Mouse (Mus musculus): ENCODE measurements at regions not wholly inside any gene's neighbourhood (a gene's known extent, or its start where the extent isn't known, plus 50 kb on each side); places are given as distances from the start of the nearest gene placed in this dataset.
A peak's percentile ranks its signal among the peaks of the same experiment; 100 is the strongest.

DNA sequence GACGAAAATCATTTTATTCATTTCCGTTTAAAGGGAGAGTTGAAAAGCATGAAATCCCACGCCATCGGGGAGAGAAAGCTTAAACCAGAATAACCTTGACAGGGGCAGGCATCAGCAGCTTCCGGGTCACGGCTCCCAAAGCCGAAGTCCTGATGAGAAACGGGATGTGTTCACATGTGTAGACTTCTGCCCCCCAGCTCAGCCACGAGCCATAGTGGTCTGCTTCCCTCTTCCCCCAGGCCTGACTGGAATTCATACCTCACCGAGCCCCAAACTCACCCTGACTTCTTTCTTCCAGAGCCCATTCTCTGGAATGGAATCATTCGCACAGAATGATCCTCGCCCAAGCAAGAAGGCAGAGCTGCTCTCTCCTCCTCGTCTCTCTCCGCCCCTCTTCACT is 404.2 kb upstream of the Gm6657 start:
- Histone ChIP-seq H3K4me3 (ENCODE audit: control insufficient read depth in 1 of 2, insufficient read depth in 1 of 2, low read depth in 1 of 2, low read length in 2 of 2) (peak overlapping the region; percentile 6 to 16; a peak in 2 of 4 replicates), H3K36me3 (ENCODE audit: control insufficient read depth, insufficient read depth, low read length) (no peaks in the 10 kb centered on the region), H3K9me3 (ENCODE audit: control insufficient read depth, low read length) (no peaks in the 10 kb centered on the region), H3K9ac (ENCODE audit: low read length) (peak overlapping the region; percentile 34; the same call in 1 of the 2 replicates), H3K27ac (replicated peaks in 1 of 2; ENCODE audit: control insufficient read depth in 1 of 2, insufficient read depth in 1 of 2, low read depth in 2 of 2, low read length in 2 of 2) (no peak overlapping the region), H3K27me3 (ENCODE audit: control insufficient read depth, insufficient read depth, low read length) (no peaks in the 10 kb centered on the region), H3K4me1 (ENCODE audit: control insufficient read depth in 2 of 2, insufficient read depth in 2 of 2, low read length in 2 of 2) (peaks cover 5% of the 10 kb centered on the region in 2 experiments; a peak in 2 of 4 replicates), H3K4me2 (ENCODE audit: low read length) (peak overlapping the region; percentile 58)
- 32% methylated on average over 14 of the region's 14 CpGs for WGBS
- no peak for ATAC-seq (ENCODE audit: insufficient number of reproducible peaks, insufficient read depth, low FRiP score, low read depth)

DNA sequence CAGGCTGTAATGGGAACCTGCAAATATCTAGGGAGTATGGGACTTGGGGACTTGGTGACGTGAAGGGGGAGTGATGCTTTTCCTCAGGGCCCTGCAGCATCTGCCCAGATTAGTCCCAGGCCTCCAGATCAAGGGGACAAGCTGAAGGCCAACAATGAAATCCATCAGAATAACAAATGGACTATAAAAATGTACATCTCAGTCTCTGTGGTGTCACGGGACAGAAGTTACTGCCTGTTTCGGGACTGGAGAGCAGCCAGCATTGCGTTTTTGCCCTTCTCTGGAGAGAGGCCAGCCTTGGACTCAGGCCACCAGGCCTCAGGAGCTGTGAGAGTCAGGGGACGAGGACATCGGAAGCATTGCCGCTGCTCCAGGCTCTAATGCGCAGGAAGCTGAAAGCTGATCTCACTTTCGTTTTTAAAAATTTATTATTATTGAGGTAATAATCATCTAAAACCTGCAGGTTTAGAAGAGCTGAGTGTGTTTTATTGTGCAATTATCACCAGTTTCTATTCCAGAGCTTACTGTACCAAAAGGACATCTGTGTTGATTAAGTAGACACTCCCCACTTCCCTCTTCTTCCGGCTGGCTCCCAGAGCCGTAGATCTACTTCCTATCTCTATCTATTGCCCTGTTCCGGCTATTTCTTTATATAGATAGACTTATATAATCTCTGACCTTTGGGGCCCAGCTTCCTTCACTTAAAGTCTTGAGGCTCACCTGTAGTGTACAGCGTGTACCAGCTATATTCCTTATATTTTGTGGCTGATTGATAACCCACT is 403.0 kb upstream of the Gm6657 start:
- H3K27ac ChIP-seq (replicated peaks in 1 of 2; ENCODE audit: control insufficient read depth in 1 of 2, insufficient read depth in 1 of 2, low read depth in 2 of 2, low read length in 2 of 2): no peak overlapping the region
- WGBS: 55% methylated on average over 13 of the region's 13 CpGs
- no peak for ATAC-seq (ENCODE audit: insufficient number of reproducible peaks, insufficient read depth, low FRiP score, low read depth)
- peak overlapping the region; percentile 9; the same call in 1 of the 2 replicates for H3K4me2 ChIP-seq (ENCODE audit: low read length)
- no peaks in the 10 kb centered on the region for H3K27me3 ChIP-seq (ENCODE audit: control insufficient read depth, insufficient read depth, low read length)
- H3K9me3 ChIP-seq (ENCODE audit: control insufficient read depth, low read length): no peaks in the 10 kb centered on the region
- H3K4me3 ChIP-seq (ENCODE audit: control insufficient read depth in 1 of 2, insufficient read depth in 1 of 2, low read depth in 1 of 2, low read length in 2 of 2): no peak overlapping the region
- H3K36me3 ChIP-seq (ENCODE audit: control insufficient read depth, insufficient read depth, low read length): no peaks in the 10 kb centered on the region
- peaks cover 5% of the 10 kb centered on the region in 2 experiments; a peak in 2 of 4 replicates for H3K4me1 ChIP-seq (ENCODE audit: control insufficient read depth in 2 of 2, insufficient read depth in 2 of 2, low read length in 2 of 2)
- no peak overlapping the region for H3K9ac ChIP-seq (ENCODE audit: low read length)

DNA sequence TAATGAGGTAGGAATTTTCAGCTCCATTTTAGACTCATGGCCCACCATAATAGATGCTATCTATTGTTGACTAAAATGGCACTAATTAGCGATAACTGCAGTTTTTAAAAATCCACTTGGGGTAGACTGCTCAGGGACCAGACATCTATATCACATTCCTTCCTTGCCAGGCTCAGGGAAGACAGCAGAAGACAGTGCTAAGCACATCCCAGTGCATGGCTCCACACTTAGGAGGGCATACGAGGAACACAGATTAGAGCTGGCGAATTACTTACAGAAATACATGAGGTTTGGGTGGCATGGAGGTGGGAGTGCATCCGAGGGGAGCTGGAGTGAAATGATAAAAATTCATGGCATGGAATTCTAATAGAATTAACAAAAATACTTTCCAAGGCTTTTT is 395.5 kb upstream of the Gm6657 start:
- H3K36me3 ChIP-seq (ENCODE audit: control insufficient read depth, insufficient read depth, low read length): no peaks in the 10 kb centered on the region
- H3K4me3 ChIP-seq (ENCODE audit: control insufficient read depth in 1 of 2, insufficient read depth in 1 of 2, low read depth in 1 of 2, low read length in 2 of 2): no peak overlapping the region
- 71% methylated on average over 4 of the region's 4 CpGs for WGBS
- no peaks in the 10 kb centered on the region for H3K4me1 ChIP-seq (ENCODE audit: control insufficient read depth in 2 of 2, insufficient read depth in 2 of 2, low read length in 2 of 2)
- H3K27ac ChIP-seq (replicated peaks in 1 of 2; ENCODE audit: control insufficient read depth in 1 of 2, insufficient read depth in 1 of 2, low read depth in 2 of 2, low read length in 2 of 2): no peak overlapping the region
- H3K9me3 ChIP-seq (ENCODE audit: control insufficient read depth, low read length): no peaks in the 10 kb centered on the region
- H3K4me2 ChIP-seq (ENCODE audit: low read length): no peak overlapping the region
- ATAC-seq (ENCODE audit: insufficient number of reproducible peaks, insufficient read depth, low FRiP score, low read depth): no peak
- no peaks in the 10 kb centered on the region for H3K27me3 ChIP-seq (ENCODE audit: control insufficient read depth, insufficient read depth, low read length)
- H3K9ac ChIP-seq (ENCODE audit: low read length): no peak overlapping the region

DNA sequence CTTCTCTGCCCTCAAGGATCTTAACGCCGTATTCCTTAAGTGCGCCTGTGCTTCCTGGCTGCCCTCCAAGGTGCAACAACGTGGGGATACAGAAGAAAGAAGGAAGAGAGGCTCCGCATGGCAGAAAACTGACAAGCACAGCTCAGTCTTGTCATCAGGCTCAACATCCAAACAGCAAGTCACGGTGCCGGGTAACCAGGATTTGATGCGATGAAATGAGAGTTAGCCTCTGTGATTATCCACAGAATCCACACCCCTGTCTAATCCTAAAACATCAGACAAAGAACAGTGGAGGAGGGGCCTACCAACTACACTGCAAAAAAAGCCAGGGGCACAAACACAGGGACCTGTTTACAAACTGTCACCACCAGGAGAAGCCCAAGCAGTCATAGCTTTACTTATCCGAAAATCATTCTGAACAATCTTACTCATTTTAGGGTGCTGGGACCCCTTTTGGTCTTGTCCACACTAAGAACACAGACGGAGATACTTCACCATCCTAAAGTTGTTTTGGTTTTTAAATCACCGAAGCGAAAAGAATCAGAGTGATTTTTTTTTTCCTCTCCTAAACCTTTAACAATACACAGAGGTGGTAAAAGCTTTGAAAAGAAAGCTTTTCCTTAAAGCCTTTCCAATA is 394.8 kb upstream of the Gm6657 start:
- Histone ChIP-seq H3K4me2 (ENCODE audit: low read length) (no peak overlapping the region), H3K4me1 (ENCODE audit: control insufficient read depth in 2 of 2, insufficient read depth in 2 of 2, low read length in 2 of 2) (no peaks in the 10 kb centered on the region), H3K4me3 (ENCODE audit: control insufficient read depth in 1 of 2, insufficient read depth in 1 of 2, low read depth in 1 of 2, low read length in 2 of 2) (no peak overlapping the region), H3K27ac (replicated peaks in 1 of 2; ENCODE audit: control insufficient read depth in 1 of 2, insufficient read depth in 1 of 2, low read depth in 2 of 2, low read length in 2 of 2) (no peak overlapping the region), H3K9me3 (ENCODE audit: control insufficient read depth, low read length) (no peaks in the 10 kb centered on the region), H3K36me3 (ENCODE audit: control insufficient read depth, insufficient read depth, low read length) (no peaks in the 10 kb centered on the region), H3K9ac (ENCODE audit: low read length) (no peak overlapping the region), H3K27me3 (ENCODE audit: control insufficient read depth, insufficient read depth, low read length) (no peaks in the 10 kb centered on the region)
- ATAC-seq (ENCODE audit: insufficient number of reproducible peaks, insufficient read depth, low FRiP score, low read depth): no peak
- WGBS: 60% methylated on average over 12 of the region's 12 CpGs

DNA sequence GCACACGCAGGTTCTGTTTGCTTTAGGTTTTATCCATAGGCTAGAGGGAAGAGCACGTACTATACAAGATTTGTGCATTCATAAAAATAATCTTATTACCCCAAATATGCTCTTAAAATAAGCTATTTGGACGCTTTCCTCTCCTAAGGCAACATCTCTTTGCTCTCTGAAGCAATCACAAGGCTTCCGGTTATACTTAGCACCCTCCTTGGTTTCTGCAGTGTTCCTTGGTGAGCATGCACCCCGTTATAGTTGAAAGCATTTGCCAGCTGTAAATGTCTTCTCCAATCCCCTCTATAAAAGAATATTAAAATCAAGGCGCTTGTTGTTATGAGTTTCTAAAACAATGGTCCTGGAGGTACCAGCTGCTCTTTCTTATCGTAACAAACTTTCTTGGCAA is 386.4 kb upstream of the Gm6657 start:
- Histone ChIP-seq H3K9ac (ENCODE audit: low read length) (no peak overlapping the region), H3K4me2 (ENCODE audit: low read length) (no peak overlapping the region), H3K9me3 (ENCODE audit: control insufficient read depth, low read length) (no peaks in the 10 kb centered on the region), H3K27ac (replicated peaks in 1 of 2; ENCODE audit: control insufficient read depth in 1 of 2, insufficient read depth in 1 of 2, low read depth in 2 of 2, low read length in 2 of 2) (no peak overlapping the region), H3K4me1 (ENCODE audit: control insufficient read depth in 2 of 2, insufficient read depth in 2 of 2, low read length in 2 of 2) (no peaks in the 10 kb centered on the region), H3K4me3 (ENCODE audit: control insufficient read depth in 1 of 2, insufficient read depth in 1 of 2, low read depth in 1 of 2, low read length in 2 of 2) (no peak overlapping the region), H3K27me3 (ENCODE audit: control insufficient read depth, insufficient read depth, low read length) (no peaks in the 10 kb centered on the region), H3K36me3 (ENCODE audit: control insufficient read depth, insufficient read depth, low read length) (no peaks in the 10 kb centered on the region)
- no peak for ATAC-seq (ENCODE audit: insufficient number of reproducible peaks, insufficient read depth, low FRiP score, low read depth)
- 78% methylated on average over 7 of the region's 7 CpGs for WGBS

DNA sequence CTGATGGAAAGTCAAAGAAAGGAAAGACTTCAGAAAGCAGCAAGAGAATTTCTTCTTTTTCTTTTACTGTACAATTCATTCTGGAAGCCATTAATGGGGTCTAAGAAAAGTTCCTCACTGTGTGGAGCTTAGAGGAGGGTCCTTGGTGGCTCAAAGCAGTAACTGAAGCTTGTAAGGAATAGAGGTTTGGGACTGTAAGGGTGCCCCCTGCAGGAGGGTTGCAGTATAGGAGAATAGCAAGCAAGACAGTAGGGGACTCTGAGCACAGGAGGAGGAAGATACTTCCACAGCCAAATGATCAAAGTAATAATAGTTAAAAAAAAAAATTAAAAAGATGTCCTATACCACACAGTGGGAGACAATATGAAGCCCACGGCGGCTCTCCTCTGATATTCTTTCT is 382.8 kb upstream of the Gm6657 start:
- 63% methylated on average over 2 of the region's 2 CpGs for WGBS
- Histone ChIP-seq H3K27me3 (ENCODE audit: control insufficient read depth, insufficient read depth, low read length) (no peaks in the 10 kb centered on the region), H3K36me3 (ENCODE audit: control insufficient read depth, insufficient read depth, low read length) (no peaks in the 10 kb centered on the region), H3K27ac (replicated peaks in 1 of 2; ENCODE audit: control insufficient read depth in 1 of 2, insufficient read depth in 1 of 2, low read depth in 2 of 2, low read length in 2 of 2) (no peak overlapping the region), H3K4me2 (ENCODE audit: low read length) (no peak overlapping the region), H3K9me3 (ENCODE audit: control insufficient read depth, low read length) (no peaks in the 10 kb centered on the region), H3K9ac (ENCODE audit: low read length) (no peak overlapping the region), H3K4me1 (ENCODE audit: control insufficient read depth in 2 of 2, insufficient read depth in 2 of 2, low read length in 2 of 2) (no peaks in the 10 kb centered on the region), H3K4me3 (ENCODE audit: control insufficient read depth in 1 of 2, insufficient read depth in 1 of 2, low read depth in 1 of 2, low read length in 2 of 2) (no peak overlapping the region)
- no peak for ATAC-seq (ENCODE audit: insufficient number of reproducible peaks, insufficient read depth, low FRiP score, low read depth)

DNA sequence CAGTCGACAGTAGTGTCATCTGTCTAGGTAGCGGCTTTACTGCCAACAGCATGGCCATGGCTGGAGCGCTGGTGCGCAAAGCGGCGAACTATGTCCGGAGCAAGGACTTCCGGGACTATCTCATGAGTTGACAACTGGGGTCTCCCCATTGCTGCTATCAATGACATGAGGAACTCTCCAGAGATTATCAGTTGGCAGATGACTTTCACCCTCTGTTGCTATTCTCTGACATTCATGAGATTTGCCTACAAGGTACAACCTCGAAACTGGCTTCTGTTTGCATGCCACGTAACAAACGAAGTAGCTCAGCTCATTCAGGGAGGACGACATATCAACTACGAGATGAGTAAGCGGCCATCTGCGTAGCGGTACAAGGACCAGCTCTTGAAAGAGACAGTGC is 374.6 kb upstream of the Gm6657 start:
- ATAC-seq (ENCODE audit: insufficient number of reproducible peaks, insufficient read depth, low FRiP score, low read depth): no peak
- 88% methylated on average over 16 of the region's 16 CpGs for WGBS
- H3K27ac ChIP-seq (replicated peaks in 1 of 2; ENCODE audit: control insufficient read depth in 1 of 2, insufficient read depth in 1 of 2, low read depth in 2 of 2, low read length in 2 of 2): no peak overlapping the region
- H3K36me3 ChIP-seq (ENCODE audit: control insufficient read depth, insufficient read depth, low read length): no peaks in the 10 kb centered on the region
- H3K27me3 ChIP-seq (ENCODE audit: control insufficient read depth, insufficient read depth, low read length): no peaks in the 10 kb centered on the region
- H3K9me3 ChIP-seq (ENCODE audit: control insufficient read depth, low read length): no peaks in the 10 kb centered on the region
- no peaks in the 10 kb centered on the region for H3K4me1 ChIP-seq (ENCODE audit: control insufficient read depth in 2 of 2, insufficient read depth in 2 of 2, low read length in 2 of 2)
- H3K9ac ChIP-seq (ENCODE audit: low read length): no peak overlapping the region
- no peak overlapping the region for H3K4me2 ChIP-seq (ENCODE audit: low read length)
- no peak overlapping the region for H3K4me3 ChIP-seq (ENCODE audit: control insufficient read depth in 1 of 2, insufficient read depth in 1 of 2, low read depth in 1 of 2, low read length in 2 of 2)
